8 mouse cellular contexts compared by ENCODE assay signal in the genomic region with DNA sequence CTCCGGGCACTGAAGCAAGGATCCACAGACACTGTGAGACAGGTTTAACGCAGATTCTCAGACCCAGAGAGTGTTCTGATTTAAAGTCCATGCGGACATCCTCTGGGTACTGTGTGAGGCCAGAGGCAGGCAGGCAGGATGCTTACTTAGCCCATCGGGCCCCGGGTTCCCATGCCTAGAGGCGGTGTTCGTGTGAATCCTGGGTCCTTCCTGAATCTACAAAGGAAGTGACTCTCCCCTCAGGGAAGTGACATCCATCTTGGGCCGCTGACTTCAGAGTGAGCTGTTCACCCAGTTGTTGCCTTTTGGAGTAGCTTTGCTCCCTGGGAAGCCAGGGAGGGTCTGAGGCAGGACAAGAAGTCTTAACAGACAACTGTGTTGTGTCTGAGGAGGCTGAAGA. TPM values are rescaled to one million over a fixed set of nuclear protein-coding genes. Genes with fewer than 3 reads are reported as not detected.
DNase-seq lines count a peak whose midpoint lies in the region; ATAC-seq and TF ChIP-seq lines count a peak whose summit lies in the region.

No protein-coding gene starts in this region.

- TF ChIP-seq POLR2A in testis, adult 2 months (IDR thresholded peaks at IDR 0.05; ENCODE audit: control insufficient read depth, low read depth, low read length), result no peak

- no peak overlapping the region for H3K4me3 ChIP-seq in heart, embryonic 10.5 days
- H3K4me3 ChIP-seq in testis, adult 2 months (ENCODE audit: control insufficient read depth, low read depth, low read length), result peak overlapping the region; percentile 62
- no peak overlapping the region for H3K4me3 ChIP-seq in limb, embryonic 15.5 days

- peak overlapping the region; percentile 74 for H3K27ac ChIP-seq in heart, embryonic 10.5 days
- peak overlapping the region; percentile 35; the same call in 1 of the 2 replicates for H3K27ac ChIP-seq in testis, adult 2 months (ENCODE audit: control insufficient read depth, insufficient read depth, low read depth, low read length)
- H3K27ac ChIP-seq in limb, embryonic 15.5 days, result peak overlapping the region; percentile 69

- H3K4me1 ChIP-seq in heart, embryonic 10.5 days, result peaks cover 19% of the 10 kb centered on the region; the same call in 1 of the 2 replicates
- peaks cover 4% of the 10 kb centered on the region; the same call in 1 of the 2 replicates for H3K4me1 ChIP-seq in testis, adult 2 months (ENCODE audit: control insufficient read depth, insufficient read depth, low read length)
- H3K4me1 ChIP-seq in limb, embryonic 15.5 days, result no peaks in the 10 kb centered on the region

- intact Hi-C loops in heart, postnatal 10 days (cut with DNase I), result no loop called here

- no peaks in the 10 kb centered on the region for H3K27me3 ChIP-seq in heart, embryonic 10.5 days (ENCODE audit: insufficient read depth, poor library complexity, severe bottlenecking)
- no peaks in the 10 kb centered on the region for H3K27me3 ChIP-seq in testis, adult 2 months (ENCODE audit: control insufficient read depth, insufficient read depth, low read length)
- H3K27me3 ChIP-seq in limb, embryonic 15.5 days, result no peaks in the 10 kb centered on the region

- H3K4me2 ChIP-seq in limb, embryonic 15.5 days, result no peak overlapping the region

- no peak for ATAC-seq in limb, embryonic 15.5 days (ENCODE audit: insufficient number of reproducible peaks, low FRiP score, low TSS enrichment, low read depth)

- no peak for TF ChIP-seq CTCF in testis, adult 2 months (IDR thresholded peaks at IDR 0.05; ENCODE audit: control insufficient read depth, insufficient read depth, insufficient replicate concordance, low read depth, low read length)

- no peak for DNase-seq in heart, embryonic 10.5 days (ENCODE audit: low spot score)
- no peak for DNase-seq in heart, postnatal 10 days
- DNase-seq in testis, postnatal 10 days (ENCODE audit: low spot score), result no peak
- DNase-seq in cerebellum, adult 9-11 months, result no peak
- no peak for DNase-seq in ovary, adult 18-20 months (ENCODE audit: low spot score)
- no peak for DNase-seq in gastrocnemius, adult 18-20 months (ENCODE audit: low spot score)

- 72% methylated on average over 8 of the region's 8 CpGs for WGBS in heart, embryonic 10.5 days
- 86% methylated on average over 8 of the region's 8 CpGs for WGBS in limb, embryonic 15.5 days

- H3K9ac ChIP-seq in limb, embryonic 15.5 days, result no peak overlapping the region

- H3K9me3 ChIP-seq in heart, embryonic 10.5 days, result no peaks in the 10 kb centered on the region
- H3K9me3 ChIP-seq in limb, embryonic 15.5 days, result no peaks in the 10 kb centered on the region

- no peaks in the 10 kb centered on the region for H3K36me3 ChIP-seq in heart, embryonic 10.5 days
- no peaks in the 10 kb centered on the region for H3K36me3 ChIP-seq in testis, adult 2 months (ENCODE audit: control insufficient read depth, insufficient read depth, low read length)
- H3K36me3 ChIP-seq in limb, embryonic 15.5 days, result no peaks in the 10 kb centered on the region

RNA-seq across cellular contexts. Expression of a gene that starts 19.6 kb away (rescaled TPM):
- 5.1 and 6.0 TPM in 2 replicates for polyA plus RNA-seq in heart, embryonic 10.5 days (2016; fragmentation: Nextera tagmentation; extraction: Ambion mirVana)
- total RNA-seq in heart, postnatal 10 days (2021), result 10 to 100 TPM; 13.6 to 17.4 TPM
- polyA plus RNA-seq in testis, adult 2 months (2012; rRNA removed), result 8.1 and 10.4 TPM in 2 replicates
- polyA plus RNA-seq in limb, embryonic 15.5 days (2015; fragmentation: Nextera tagmentation; extraction: Ambion mirVana), result 7.2 and 8.8 TPM in 2 replicates
- total RNA-seq in gastrocnemius, adult 18-20 months (2021), result 1 to 10 TPM; 3.9 to 4.1 TPM
